Comparison of ENCODE assay signal across 20 mouse cellular contexts in genomic region chr11:49575054-49575453, GRCm38 (mm10). TPM values are rescaled to one million over a fixed set of nuclear protein-coding genes. Genes with fewer than 3 reads are reported as not detected.
DNase-seq lines count a peak whose midpoint lies in the region; ATAC-seq and TF ChIP-seq lines count a peak whose summit lies in the region.
"Not testable (repeated sequence)": the region's sequence is repeated elsewhere in the genome, so short reads cannot be mapped to it uniquely, and the experiment has no call there.
"Had no signal": no experiment of that assay in that cellular context is flagged by ENCODE, and none has a peak within 500 bp of the region (broad histone marks: within the 10 kb centered on the region; RNA-seq: fewer than 3 reads in every experiment).

No protein-coding gene starts in this region.

- TF ChIP-seq CTCF in brain, embryonic 14.5 days (IDR thresholded peaks at IDR 0.05; ENCODE audit: borderline replicate concordance, extremely low read depth, insufficient read depth, insufficient read length): not testable (repeated sequence)
- peak; percentile 21; the same call in 1 of the 2 replicates for TF ChIP-seq CTCF in heart, postnatal 0 days (IDR thresholded peaks at IDR 0.05; ENCODE audit: low read depth)
- peak; percentile 32 for TF ChIP-seq CTCF in left cerebral cortex, adult 2 months (IDR thresholded peaks at IDR 0.05)
- peak; percentile 49 for TF ChIP-seq CTCF in midbrain, postnatal 0 days (IDR thresholded peaks at IDR 0.05)

- not testable (repeated sequence) for H3K9me3 ChIP-seq in embryonic facial prominence, embryonic 11.5 days (replicated peaks; ENCODE audit: control insufficient read depth, low read length); heart, postnatal 0 days (replicated peaks; ENCODE audit: control insufficient read depth, low read length); midbrain, postnatal 0 days (ENCODE audit: low read length)

- H3K27ac ChIP-seq in embryonic facial prominence, embryonic 11.5 days (replicated peaks; ENCODE audit: low read depth, low read length); heart, postnatal 0 days (ENCODE audit: low read depth); left cerebral cortex, adult 2 months; midbrain, postnatal 0 days (ENCODE audit: low read depth, low read length): not testable (repeated sequence)

- not testable (repeated sequence) for H3K27me3 ChIP-seq in embryonic facial prominence, embryonic 11.5 days (ENCODE audit: control insufficient read depth, insufficient read depth, low read length); heart, postnatal 0 days (ENCODE audit: control insufficient read depth, insufficient read depth, low read length); midbrain, postnatal 0 days (ENCODE audit: insufficient read depth, low read length)

- H3K36me3 ChIP-seq in embryonic facial prominence, embryonic 11.5 days (replicated peaks; ENCODE audit: control insufficient read depth, insufficient read depth, low read depth, low read length); heart, postnatal 0 days (replicated peaks; ENCODE audit: control insufficient read depth, insufficient read depth, low read length); midbrain, postnatal 0 days (ENCODE audit: insufficient read depth, low read length): not testable (repeated sequence)

- DNase-seq in CD4-positive helper T cell, adult 2 months (ENCODE audit: low read depth, low spot score): peak; percentile 7
- peak; percentile 21 for DNase-seq in Muller cell, postnatal 12 days (ENCODE audit: inconsistent ontology term)
- peak; percentile 6 for DNase-seq in brain, embryonic 14.5 days (ENCODE audit: low read depth)
- peak; percentile 40 for DNase-seq in embryonic facial prominence, embryonic 11.5 days (ENCODE audit: low spot score)
- peak; percentile 17 for DNase-seq in heart, postnatal 0 days (ENCODE audit: low spot score)
- not testable (repeated sequence) for DNase-seq in left cerebral cortex, adult 2 months (ENCODE audit: extremely low spot score in 1 of 2, low spot score in 2 of 2); midbrain, postnatal 0 days (ENCODE audit: low spot score)

- H3K4me2 ChIP-seq in embryonic facial prominence, embryonic 11.5 days (ENCODE audit: low read depth, low read length); heart, postnatal 0 days (ENCODE audit: low read depth, low read length); midbrain, postnatal 0 days (ENCODE audit: low read depth, low read length, poor library complexity, severe bottlenecking): not testable (repeated sequence)

- H3K9ac ChIP-seq in embryonic facial prominence, embryonic 11.5 days (replicated peaks; ENCODE audit: low read length); heart, postnatal 0 days (replicated peaks; ENCODE audit: low read depth, low read length); midbrain, postnatal 0 days (replicated peaks; ENCODE audit: low read length, poor library complexity, severe bottlenecking): not testable (repeated sequence)

- WGBS in embryonic facial prominence, embryonic 11.5 days: 42% methylated on average over 2 of the region's 2 CpGs
- 37% methylated on average over 2 of the region's 2 CpGs for WGBS in heart, postnatal 0 days
- WGBS in midbrain, postnatal 0 days: 36% methylated on average over 2 of the region's 2 CpGs

- H3K4me3 ChIP-seq in embryonic facial prominence, embryonic 11.5 days (ENCODE audit: low read depth, low read length); heart, postnatal 0 days (ENCODE audit: low read depth, low read length); left cerebral cortex, adult 2 months; midbrain, postnatal 0 days (ENCODE audit: low read depth, low read length): not testable (repeated sequence)

- TF ChIP-seq EP300 in heart, postnatal 0 days (IDR thresholded peaks at IDR 0.05; ENCODE audit: low read depth): not testable (repeated sequence)

- intact Hi-C loops in left cerebral cortex, adult 2 months (cut with DNase I): loop anchor here (10.0 kb wide), 1 partner anchor 1590 kb away; no protein-coding TSS in a partner anchor

- TF ChIP-seq POLR2A in brain, embryonic 14.5 days (IDR thresholded peaks at IDR 0.05; ENCODE audit: borderline replicate concordance, extremely low read depth, insufficient read depth, insufficient read length, poor library complexity, severe bottlenecking): not testable (repeated sequence)

- not testable (repeated sequence) for ATAC-seq in embryonic facial prominence, embryonic 11.5 days (replicated peaks; ENCODE audit: insufficient number of reproducible peaks, low FRiP score, low TSS enrichment, low read depth); heart, postnatal 0 days (ENCODE audit: insufficient read depth, low read depth); midbrain, postnatal 0 days (ENCODE audit: low FRiP score)

- not testable (repeated sequence) for H3K4me1 ChIP-seq in embryonic facial prominence, embryonic 11.5 days (ENCODE audit: control insufficient read depth, insufficient read depth, low read length); heart, postnatal 0 days (ENCODE audit: control insufficient read depth, insufficient read depth); midbrain, postnatal 0 days (ENCODE audit: insufficient read depth, low read length)

RNA-seq across cellular contexts. Expression of gene Olfr1380, which starts 18.4 kb away (rescaled TPM):
- polyA plus RNA-seq in brain, embryonic 14.5 days (2012; rRNA removed): not detected in 2 replicates
- not detected in 2 replicates for polyA plus RNA-seq in embryonic facial prominence, embryonic 11.5 days (2014; fragmentation: Nextera tagmentation; extraction: Ambion mirVana)
- not detected in 2 replicates for total RNA-seq in heart, postnatal 0 days (2014; rRNA removed; ENCODE audit: low replicate concordance)
- not detected in 2 replicates for polyA plus RNA-seq in heart, postnatal 0 days (2015; fragmentation: Nextera tagmentation; extraction: Ambion mirVana)
- not detected for total RNA-seq in left cerebral cortex, adult 2 months (2021)
- not detected in 2 replicates for total RNA-seq in midbrain, postnatal 0 days (2014; rRNA removed)
- not detected in 2 replicates for polyA plus RNA-seq in midbrain, postnatal 0 days (2015; fragmentation: Nextera tagmentation; extraction: Ambion mirVana)
- total RNA-seq: adrenal gland, postnatal 10 days; heart, postnatal 4 days; layer of hippocampus, postnatal 14 days; left cerebral cortex, postnatal 14 days had no signal
- polyA plus RNA-seq: CD4-positive, CD25-positive, alpha-beta regulatory T cell, adult 4 months; cortical plate, adult 2 months; forebrain, embryonic 13.5 days; gonadal fat pad, adult 2 months; heart, embryonic 13.5 days; limb, embryonic 15.5 days; liver, embryonic 16.5 days; midbrain, embryonic 11.5 days; neural tube, embryonic 15.5 days had no signal

RNA-seq across cellular contexts. Expression of gene Olfr1381, which starts 31.8 kb away (rescaled TPM):
- not detected in 2 replicates for polyA plus RNA-seq in brain, embryonic 14.5 days (2012; rRNA removed)
- not detected in 2 replicates for polyA plus RNA-seq in embryonic facial prominence, embryonic 11.5 days (2014; fragmentation: Nextera tagmentation; extraction: Ambion mirVana)
- total RNA-seq in heart, postnatal 0 days (2014; rRNA removed; ENCODE audit: low replicate concordance): not detected in 2 replicates
- not detected in 2 replicates for polyA plus RNA-seq in heart, postnatal 0 days (2015; fragmentation: Nextera tagmentation; extraction: Ambion mirVana)
- total RNA-seq in left cerebral cortex, adult 2 months (2021): not detected
- not detected in 2 replicates for total RNA-seq in midbrain, postnatal 0 days (2014; rRNA removed)
- not detected in 2 replicates for polyA plus RNA-seq in midbrain, postnatal 0 days (2015; fragmentation: Nextera tagmentation; extraction: Ambion mirVana)
- total RNA-seq: adrenal gland, postnatal 10 days; heart, postnatal 4 days; layer of hippocampus, postnatal 14 days; left cerebral cortex, postnatal 14 days had no signal
- polyA plus RNA-seq: cortical plate, adult 2 months; forebrain, embryonic 13.5 days; gonadal fat pad, adult 2 months; heart, embryonic 13.5 days; limb, embryonic 15.5 days; liver, embryonic 16.5 days; midbrain, embryonic 11.5 days; neural tube, embryonic 15.5 days had no signal

RNA-seq across cellular contexts. Expression of gene Flt4, which starts 34.0 kb away (rescaled TPM):
- polyA plus RNA-seq in brain, embryonic 14.5 days (2012; rRNA removed): 2.3 and 3.7 TPM in 2 replicates
- 3.6 and 4.2 TPM in 2 replicates for polyA plus RNA-seq in embryonic facial prominence, embryonic 11.5 days (2014; fragmentation: Nextera tagmentation; extraction: Ambion mirVana)
- total RNA-seq in heart, postnatal 0 days (2014; rRNA removed; ENCODE audit: low replicate concordance): 13.6 and 16.5 TPM in 2 replicates
- polyA plus RNA-seq in heart, postnatal 0 days (2015; fragmentation: Nextera tagmentation; extraction: Ambion mirVana): 3.2 and 3.3 TPM in 2 replicates
- 1 to 10 TPM; 2.4 TPM for total RNA-seq in left cerebral cortex, adult 2 months (2021)
- 2.6 and 2.8 TPM in 2 replicates for total RNA-seq in midbrain, postnatal 0 days (2014; rRNA removed)
- 1.3 and 1.4 TPM in 2 replicates for polyA plus RNA-seq in midbrain, postnatal 0 days (2015; fragmentation: Nextera tagmentation; extraction: Ambion mirVana)
- polyA plus RNA-seq: CD4-positive, CD25-positive, alpha-beta regulatory T cell, adult 4 months had no signal

RNA-seq across cellular contexts. Expression of gene Olfr1382, which starts 47.0 kb away (rescaled TPM):
- not detected in 2 replicates for polyA plus RNA-seq in brain, embryonic 14.5 days (2012; rRNA removed)
- polyA plus RNA-seq in embryonic facial prominence, embryonic 11.5 days (2014; fragmentation: Nextera tagmentation; extraction: Ambion mirVana): not detected in 2 replicates
- total RNA-seq in heart, postnatal 0 days (2014; rRNA removed; ENCODE audit: low replicate concordance): not detected in 2 replicates
- not detected in 2 replicates for polyA plus RNA-seq in heart, postnatal 0 days (2015; fragmentation: Nextera tagmentation; extraction: Ambion mirVana)
- not detected for total RNA-seq in left cerebral cortex, adult 2 months (2021)
- not detected in 2 replicates for total RNA-seq in midbrain, postnatal 0 days (2014; rRNA removed)
- polyA plus RNA-seq in midbrain, postnatal 0 days (2015; fragmentation: Nextera tagmentation; extraction: Ambion mirVana): not detected in 2 replicates
- total RNA-seq: adrenal gland, postnatal 10 days; heart, postnatal 4 days; layer of hippocampus, postnatal 14 days; left cerebral cortex, postnatal 14 days had no signal
- polyA plus RNA-seq: CD4-positive, CD25-positive, alpha-beta regulatory T cell, adult 4 months; cortical plate, adult 2 months; forebrain, embryonic 13.5 days; gonadal fat pad, adult 2 months; heart, embryonic 13.5 days; limb, embryonic 15.5 days; liver, embryonic 16.5 days; midbrain, embryonic 11.5 days; neural tube, embryonic 15.5 days had no signal

RNA-seq across cellular contexts. Expression of gene Olfr1383, which starts 55.6 kb away (rescaled TPM):
- not detected in 2 replicates for polyA plus RNA-seq in brain, embryonic 14.5 days (2012; rRNA removed)
- not detected in 2 replicates for polyA plus RNA-seq in embryonic facial prominence, embryonic 11.5 days (2014; fragmentation: Nextera tagmentation; extraction: Ambion mirVana)
- not detected in 2 replicates for total RNA-seq in heart, postnatal 0 days (2014; rRNA removed; ENCODE audit: low replicate concordance)
- polyA plus RNA-seq in heart, postnatal 0 days (2015; fragmentation: Nextera tagmentation; extraction: Ambion mirVana): not detected in 2 replicates
- not detected for total RNA-seq in left cerebral cortex, adult 2 months (2021)
- total RNA-seq in midbrain, postnatal 0 days (2014; rRNA removed): not detected in 2 replicates
- polyA plus RNA-seq in midbrain, postnatal 0 days (2015; fragmentation: Nextera tagmentation; extraction: Ambion mirVana): not detected in 2 replicates
- total RNA-seq: adrenal gland, postnatal 10 days had no signal
- polyA plus RNA-seq: CD4-positive, CD25-positive, alpha-beta regulatory T cell, adult 4 months; cortical plate, adult 2 months; forebrain, embryonic 13.5 days; gonadal fat pad, adult 2 months; heart, embryonic 13.5 days; limb, embryonic 15.5 days; liver, embryonic 16.5 days; midbrain, embryonic 11.5 days; neural tube, embryonic 15.5 days had no signal
